Mouse (Mus musculus) CD8-positive naive resting alpha-beta T cell, adult 57 days (primary cell): ENCODE measurements around the gene Cdh20. TPM values are rescaled to one million over a fixed set of nuclear protein-coding genes. Genes with fewer than 3 reads are reported as not detected.

Source experiments
- total RNA-seq: library from RNA; stranded (reverse); gene quantifications from one replicate; pipeline ENCODE4 v1.2.4, GENCODE M21; 2023

Cdh20 gene
- total RNA-seq: not detected

DNA sequence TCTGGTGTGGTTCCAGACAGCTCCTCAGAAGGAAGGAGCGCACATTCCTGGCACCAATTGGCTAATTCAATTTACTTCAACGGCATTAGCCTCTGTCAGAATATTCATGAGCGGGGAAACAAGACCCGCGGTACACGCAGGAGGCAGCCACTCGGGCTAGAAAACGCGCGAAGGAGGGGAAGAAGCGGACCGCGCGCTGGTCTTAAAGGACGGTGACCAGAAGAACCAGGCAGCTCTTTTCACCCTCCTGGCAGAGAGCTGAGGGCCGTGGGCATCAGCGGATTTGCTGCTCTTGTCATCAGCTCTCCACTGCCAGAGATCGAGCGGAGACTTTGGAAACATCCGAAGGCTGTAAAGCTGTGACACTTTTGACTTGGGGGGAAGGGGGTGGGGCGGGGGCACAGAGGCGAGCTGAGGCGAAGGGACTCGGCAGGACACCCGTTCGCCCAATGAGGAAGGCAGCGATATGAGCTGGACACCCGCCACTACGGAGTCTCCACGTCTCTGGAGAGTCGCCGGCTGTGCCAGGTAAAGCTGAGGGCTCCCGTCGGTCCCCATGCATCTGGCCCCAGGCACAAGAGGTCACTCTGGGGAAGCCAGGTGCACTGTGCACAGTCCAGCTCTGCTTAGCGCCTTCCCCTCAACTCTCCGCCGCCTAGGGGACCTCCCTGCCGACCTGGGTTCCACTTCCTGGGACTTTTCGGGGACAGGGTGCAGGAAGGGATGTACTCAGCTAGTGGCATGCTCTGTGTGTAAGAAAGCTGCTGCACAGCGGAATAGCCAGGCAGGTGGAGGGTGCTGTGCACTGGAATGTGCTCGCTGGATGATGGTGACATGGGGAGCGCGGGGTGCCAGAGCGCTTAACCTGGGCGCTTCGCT, at the start of gene Cdh20:
Gene Cdh20, plus strand, starts transcription at position 159 of the 879 bp plus-strand sequence.

